Mouse (Mus musculus) cerebellum, adult 9-11 months (tissue): ENCODE measurements around the gene Daam2.

Source experiments
- DNase-seq: peaks from one replicate; pipeline ENCODE4 v3.0.0; 2022

The Daam2 gene

GRCm38 (mm10) chr17:49530215-49530614 is 33.9 kb downstream of the Daam2 start:
- peak; percentile 71 for DNase-seq

- peak; percentile 92 for DNase-seq
Observed at GRCm38 (mm10) chr17:49528503-49529205, 35.5 kb downstream of the Daam2 start.

- peak; percentile 97 for DNase-seq
Observed at GRCm38 (mm10) chr17:49528033-49528432, 36.1 kb downstream of the Daam2 start.

GRCm38 (mm10) chr17:49526566-49526965 is 37.6 kb downstream of the Daam2 start:
- no peak for DNase-seq

GRCm38 (mm10) chr17:49525911-49526310 is 38.2 kb downstream of the Daam2 start:
- peak; percentile 87 for DNase-seq

- no peak for DNase-seq
Observed at GRCm38 (mm10) chr17:49524584-49524983, 39.6 kb downstream of the Daam2 start.

GRCm38 (mm10) chr17:49522435-49522834 is 41.7 kb downstream of the Daam2 start:
- DNase-seq: no peak

GRCm38 (mm10) chr17:49522002-49522401 is 42.1 kb downstream of the Daam2 start:
- no peak for DNase-seq

GRCm38 (mm10) chr17:49520674-49521073 is 43.5 kb downstream of the Daam2 start:
- DNase-seq: no peak

- no peak for DNase-seq
Observed at GRCm38 (mm10) chr17:49519576-49520247, 44.4 kb downstream of the Daam2 start.

GRCm38 (mm10) chr17:49517091-49517490 is 47.1 kb downstream of the Daam2 start:
- no peak for DNase-seq

GRCm38 (mm10) chr17:49515678-49516077 is 48.5 kb downstream of the Daam2 start:
- DNase-seq: no peak

- DNase-seq: no peak
Observed at GRCm38 (mm10) chr17:49515141-49515540, 49.0 kb downstream of the Daam2 start.

GRCm38 (mm10) chr17:49512671-49513085 is 51.5 kb downstream of the Daam2 start:
- DNase-seq: peak; percentile 89

GRCm38 (mm10) chr17:49509431-49509830 is 54.7 kb downstream of the Daam2 start:
- peak; percentile 31 for DNase-seq

- DNase-seq: peak; percentile 89
Observed at GRCm38 (mm10) chr17:49503246-49503900, 60.8 kb downstream of the Daam2 start.

GRCm38 (mm10) chr17:49500234-49500633 is 63.9 kb downstream of the Daam2 start:
- no peak for DNase-seq

- no peak for DNase-seq
Observed at GRCm38 (mm10) chr17:49499635-49500034, 64.5 kb downstream of the Daam2 start.

- no peak for DNase-seq
Observed at GRCm38 (mm10) chr17:49498169-49498568, 66.0 kb downstream of the Daam2 start.

GRCm38 (mm10) chr17:49493276-49493675 is 70.9 kb downstream of the Daam2 start:
- DNase-seq: no peak

- no peak for DNase-seq
Observed at GRCm38 (mm10) chr17:49489098-49489497, 75.0 kb downstream of the Daam2 start.

GRCm38 (mm10) chr17:49484435-49484834 is 79.7 kb downstream of the Daam2 start:
- no peak for DNase-seq

- no peak for DNase-seq
Observed at GRCm38 (mm10) chr17:49481876-49482275, 82.3 kb downstream of the Daam2 start.

- no peak for DNase-seq
Observed at GRCm38 (mm10) chr17:49477370-49477769, 86.8 kb downstream of the Daam2 start.
